Mouse (Mus musculus): ENCODE measurements at regions not wholly inside any gene's neighbourhood (a gene's known extent, or its start where the extent isn't known, plus 50 kb on each side); places are given as distances from the start of the nearest gene placed in this dataset.

DNA sequence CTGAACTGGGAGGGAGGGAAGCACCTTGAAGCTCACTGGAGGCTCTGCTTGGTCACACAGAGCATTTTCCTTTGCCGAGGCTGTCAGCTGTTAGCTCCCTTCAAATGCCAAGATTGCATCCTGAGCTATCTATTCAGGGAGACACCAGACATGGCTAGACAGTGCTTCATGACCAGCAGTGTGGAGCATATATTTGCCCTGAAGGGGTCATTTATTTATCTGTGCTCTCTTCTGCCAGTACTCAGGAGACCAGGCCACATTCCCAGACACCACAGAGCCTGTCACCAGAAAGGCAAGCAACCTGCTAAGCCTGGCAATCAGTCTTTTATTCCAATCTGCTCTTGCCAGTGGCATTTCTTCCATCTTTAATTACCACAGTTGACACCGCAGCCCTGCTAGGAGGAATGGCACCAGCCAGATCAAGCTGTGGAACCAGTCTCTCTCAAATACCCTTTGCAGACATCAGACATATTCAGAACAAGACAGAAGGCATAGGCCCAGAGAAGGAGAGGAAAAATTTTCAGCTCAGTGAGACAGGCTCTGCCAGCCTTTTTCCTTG, 186.6 kb downstream of the AI593442 start:
- no peak for ATAC-seq (ENCODE audit: insufficient read depth, low FRiP score, low TSS enrichment)

DNA sequence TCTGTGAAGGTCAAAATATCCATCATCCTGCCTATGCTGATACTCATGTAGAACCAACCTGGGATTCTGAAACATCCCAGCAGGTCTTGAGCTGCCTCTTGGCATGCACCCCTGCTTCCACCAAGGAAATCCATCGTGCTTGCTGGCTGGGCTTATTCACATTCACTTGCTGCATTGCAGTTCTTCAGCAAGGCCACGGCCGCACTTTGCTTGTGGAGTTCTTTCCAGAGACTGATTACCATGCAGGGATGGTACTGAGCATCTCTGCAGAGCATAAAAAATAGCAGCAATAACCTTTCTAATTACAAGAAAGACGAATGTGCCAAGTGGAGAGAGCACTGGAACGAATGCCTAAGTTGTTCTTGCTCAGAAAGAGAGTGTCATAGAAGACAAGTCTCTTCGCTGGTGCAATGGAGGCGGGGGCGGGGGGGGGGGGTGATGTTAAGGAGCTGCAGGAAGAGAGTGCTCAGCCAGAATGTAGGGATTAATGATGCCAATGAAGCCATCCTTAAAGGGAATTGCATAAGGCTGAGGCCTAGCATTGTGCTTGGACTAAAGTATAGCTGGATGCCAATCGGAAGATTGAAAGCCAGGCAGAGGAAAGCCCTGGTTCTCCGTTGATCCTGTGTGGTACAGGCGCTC, 205.9 kb downstream of the AI593442 start:
- Histone ChIP-seq H3K9me3 (ENCODE audit: control insufficient read depth, low read length) (no peaks in the 10 kb centered on the region), H3K4me2 (ENCODE audit: low read depth) (no peak overlapping the region), H3K27me3 (ENCODE audit: control insufficient read depth, insufficient read depth, low read length) (no peaks in the 10 kb centered on the region), H3K4me3 (ENCODE audit: low read depth, low read length) (no peak overlapping the region), H3K4me1 (ENCODE audit: control insufficient read depth, insufficient read depth, low read length) (no peaks in the 10 kb centered on the region), H3K27ac (ENCODE audit: low read depth, low read length) (no peak overlapping the region), H3K9ac (ENCODE audit: low read length) (no peak overlapping the region), H3K36me3 (ENCODE audit: control insufficient read depth, insufficient read depth, low read length) (no peaks in the 10 kb centered on the region)
- ATAC-seq (ENCODE audit: insufficient read depth, low FRiP score, low TSS enrichment) (no peak), DNase-seq (ENCODE audit: low spot score) (no peak)
- 81% methylated on average over 11 of the region's 11 CpGs for WGBS

More for the DNA sequence above, 186.6 kb downstream of the AI593442 start:
- no peak overlapping the region for H3K4me3 ChIP-seq (ENCODE audit: low read depth, low read length)
- no peaks in the 10 kb centered on the region for H3K9me3 ChIP-seq (ENCODE audit: control insufficient read depth, low read length)
- no peak overlapping the region for H3K27ac ChIP-seq (ENCODE audit: low read depth, low read length)
- 54% methylated on average over 2 of the region's 2 CpGs for WGBS
- no peaks in the 10 kb centered on the region for H3K4me1 ChIP-seq (ENCODE audit: control insufficient read depth, insufficient read depth, low read length)
- no peaks in the 10 kb centered on the region for H3K27me3 ChIP-seq (ENCODE audit: control insufficient read depth, insufficient read depth, low read length)
- H3K4me2 ChIP-seq (ENCODE audit: low read depth): no peak overlapping the region
- H3K9ac ChIP-seq (ENCODE audit: low read length): no peak overlapping the region
- DNase-seq (ENCODE audit: low spot score): no peak
- H3K36me3 ChIP-seq (ENCODE audit: control insufficient read depth, insufficient read depth, low read length): no peaks in the 10 kb centered on the region

DNA sequence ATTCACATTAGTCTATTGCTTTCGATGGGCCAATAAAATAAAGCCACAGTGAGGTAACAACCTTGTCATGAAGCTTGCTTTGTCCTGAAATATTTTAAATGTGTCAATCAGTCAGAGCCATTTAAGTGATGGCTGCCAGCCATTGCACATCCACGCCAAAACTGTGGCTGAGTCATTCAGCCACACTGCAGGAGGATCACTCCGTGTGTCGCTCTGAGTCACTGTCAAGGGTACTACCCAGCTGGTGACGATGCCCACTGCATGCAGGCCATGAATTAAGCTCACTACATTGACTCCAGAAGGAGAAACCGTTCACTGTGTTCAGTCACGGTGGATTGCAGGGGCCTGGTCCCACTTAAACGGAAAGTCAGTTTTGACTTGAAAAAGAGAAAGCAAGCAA, 206.7 kb downstream of the AI593442 start:
- DNase-seq (ENCODE audit: low spot score) (no peak), ATAC-seq (ENCODE audit: insufficient read depth, low FRiP score, low TSS enrichment) (no peak)
- no peak overlapping the region for H3K27ac ChIP-seq (ENCODE audit: low read depth, low read length)
- no peaks in the 10 kb centered on the region for H3K4me1 ChIP-seq (ENCODE audit: control insufficient read depth, insufficient read depth, low read length)
- H3K4me2 ChIP-seq (ENCODE audit: low read depth): no peak overlapping the region
- H3K36me3 ChIP-seq (ENCODE audit: control insufficient read depth, insufficient read depth, low read length): no peaks in the 10 kb centered on the region
- no peaks in the 10 kb centered on the region for H3K27me3 ChIP-seq (ENCODE audit: control insufficient read depth, insufficient read depth, low read length)
- WGBS: 80% methylated on average over 8 of the region's 8 CpGs
- no peaks in the 10 kb centered on the region for H3K9me3 ChIP-seq (ENCODE audit: control insufficient read depth, low read length)
- no peak overlapping the region for H3K9ac ChIP-seq (ENCODE audit: low read length)
- no peak overlapping the region for H3K4me3 ChIP-seq (ENCODE audit: low read depth, low read length)

DNA sequence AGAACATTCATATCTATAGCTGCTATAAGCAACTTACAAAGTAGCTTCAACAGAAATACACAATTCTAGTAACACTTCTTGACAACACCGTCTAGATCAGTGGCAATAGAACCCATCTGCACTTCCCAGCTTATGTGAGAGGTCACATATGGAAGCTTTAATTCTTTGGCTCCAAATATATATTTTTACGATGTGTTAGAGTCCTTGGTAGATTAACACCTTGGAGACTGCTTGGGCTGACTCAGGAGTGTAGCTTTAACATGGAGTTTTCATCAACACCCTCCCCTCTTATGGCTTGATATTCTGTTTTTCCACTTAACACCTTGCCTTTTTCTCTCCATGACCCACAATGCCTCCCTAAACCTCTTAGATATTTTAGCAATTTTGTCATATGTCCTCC, 221.1 kb downstream of the AI593442 start:
- H3K9me3 ChIP-seq (ENCODE audit: control insufficient read depth, low read length): no peaks in the 10 kb centered on the region
- H3K4me2 ChIP-seq (ENCODE audit: low read depth): no peak overlapping the region
- H3K36me3 ChIP-seq (ENCODE audit: control insufficient read depth, insufficient read depth, low read length): no peaks in the 10 kb centered on the region
- H3K27me3 ChIP-seq (ENCODE audit: control insufficient read depth, insufficient read depth, low read length): no peaks in the 10 kb centered on the region
- ATAC-seq (ENCODE audit: insufficient read depth, low FRiP score, low TSS enrichment): no peak
- H3K9ac ChIP-seq (ENCODE audit: low read length): no peak overlapping the region
- 76% methylated on average over 2 of the region's 2 CpGs for WGBS
- H3K4me3 ChIP-seq (ENCODE audit: low read depth, low read length): no peak overlapping the region
- no peak overlapping the region for H3K27ac ChIP-seq (ENCODE audit: low read depth, low read length)
- no peak for DNase-seq (ENCODE audit: low spot score)
- no peaks in the 10 kb centered on the region for H3K4me1 ChIP-seq (ENCODE audit: control insufficient read depth, insufficient read depth, low read length)

DNA sequence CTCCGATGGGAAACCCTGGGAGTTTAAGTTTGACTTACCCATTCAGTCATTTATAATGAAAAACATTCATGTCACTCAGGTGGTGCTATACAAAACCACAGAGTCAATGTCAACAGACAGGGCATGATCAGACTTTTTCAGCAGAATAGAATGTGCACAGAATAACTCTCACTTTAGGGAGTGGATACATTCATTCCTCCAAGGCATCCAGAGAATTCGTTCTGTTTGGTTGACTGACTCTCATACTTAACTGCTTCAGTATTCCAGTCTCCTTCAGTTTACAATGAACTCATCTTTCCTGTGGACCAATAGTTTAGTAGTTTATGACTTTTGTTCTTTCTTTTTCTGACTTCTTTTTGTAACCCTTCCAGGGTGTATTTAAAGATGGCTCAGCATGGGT, 225.1 kb downstream of the AI593442 start:
- no peaks in the 10 kb centered on the region for H3K27me3 ChIP-seq (ENCODE audit: control insufficient read depth, insufficient read depth, low read length)
- H3K27ac ChIP-seq (ENCODE audit: low read depth, low read length): no peak overlapping the region
- no peak overlapping the region for H3K9ac ChIP-seq (ENCODE audit: low read length)
- H3K9me3 ChIP-seq (ENCODE audit: control insufficient read depth, low read length): no peaks in the 10 kb centered on the region
- no peak overlapping the region for H3K4me2 ChIP-seq (ENCODE audit: low read depth)
- H3K4me1 ChIP-seq (ENCODE audit: control insufficient read depth, insufficient read depth, low read length): no peaks in the 10 kb centered on the region
- no peak overlapping the region for H3K4me3 ChIP-seq (ENCODE audit: low read depth, low read length)
- H3K36me3 ChIP-seq (ENCODE audit: control insufficient read depth, insufficient read depth, low read length): no peaks in the 10 kb centered on the region
- WGBS: 89% methylated on average over 2 of the region's 2 CpGs
- ATAC-seq (ENCODE audit: insufficient read depth, low FRiP score, low TSS enrichment) (no peak), DNase-seq (ENCODE audit: low spot score) (no peak)

DNA sequence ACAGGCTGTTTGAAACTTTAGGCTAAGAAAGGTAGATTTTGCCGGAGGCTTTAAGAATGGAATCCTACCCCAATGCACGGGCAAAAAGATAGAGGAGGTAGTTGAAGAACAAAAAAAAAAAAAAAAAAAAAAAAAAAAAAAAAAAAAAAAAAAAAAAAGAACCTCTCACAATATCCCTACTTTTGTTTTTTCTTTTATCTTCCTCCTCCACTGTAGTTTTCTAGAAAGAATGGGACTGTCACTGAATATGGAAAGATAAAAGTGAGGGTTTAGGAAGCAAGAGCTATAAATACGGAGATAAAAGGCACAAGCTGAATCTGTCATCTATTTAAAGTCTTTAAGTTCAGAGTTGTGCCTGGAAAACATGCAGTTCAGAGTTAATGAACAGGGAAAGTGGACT, 227.8 kb downstream of the AI593442 start:
- Histone ChIP-seq H3K36me3 (ENCODE audit: control insufficient read depth, insufficient read depth, low read length) (no peaks in the 10 kb centered on the region), H3K4me3 (ENCODE audit: low read depth, low read length) (no peak overlapping the region), H3K9me3 (ENCODE audit: control insufficient read depth, low read length) (no peaks in the 10 kb centered on the region), H3K27me3 (ENCODE audit: control insufficient read depth, insufficient read depth, low read length) (no peaks in the 10 kb centered on the region), H3K9ac (ENCODE audit: low read length) (no peak overlapping the region), H3K4me1 (ENCODE audit: control insufficient read depth, insufficient read depth, low read length) (no peaks in the 10 kb centered on the region), H3K4me2 (ENCODE audit: low read depth) (no peak overlapping the region), H3K27ac (ENCODE audit: low read depth, low read length) (no peak overlapping the region)
- DNase-seq (ENCODE audit: low spot score) (no peak), ATAC-seq (ENCODE audit: insufficient read depth, low FRiP score, low TSS enrichment) (no peak)
- 85% methylated on average over 3 of the region's 3 CpGs for WGBS

DNA sequence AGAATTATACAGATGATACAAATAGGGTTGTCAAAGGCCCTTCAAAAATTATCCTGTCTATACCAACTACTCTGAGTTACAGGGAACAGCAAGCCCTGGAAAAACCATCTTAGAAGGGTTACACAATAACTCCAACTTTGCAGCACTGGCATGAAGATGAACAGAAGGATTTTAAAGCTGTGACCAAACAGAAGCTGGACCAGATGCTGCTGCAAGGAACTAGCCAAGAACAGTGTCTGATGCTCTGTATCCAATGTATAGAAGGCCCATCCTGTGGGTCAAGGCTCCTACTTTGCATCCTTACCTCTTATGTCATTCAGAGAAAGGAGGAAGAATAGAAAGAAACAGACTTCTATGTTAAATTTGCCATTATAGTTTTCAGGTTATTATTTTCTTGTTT, 231.3 kb downstream of the AI593442 start:
- Histone ChIP-seq H3K36me3 (ENCODE audit: control insufficient read depth, insufficient read depth, low read length) (no peaks in the 10 kb centered on the region), H3K4me2 (ENCODE audit: low read depth) (no peak overlapping the region), H3K27ac (ENCODE audit: low read depth, low read length) (no peak overlapping the region), H3K4me3 (ENCODE audit: low read depth, low read length) (no peak overlapping the region), H3K27me3 (ENCODE audit: control insufficient read depth, insufficient read depth, low read length) (no peaks in the 10 kb centered on the region), H3K9ac (ENCODE audit: low read length) (no peak overlapping the region), H3K9me3 (ENCODE audit: control insufficient read depth, low read length) (no peaks in the 10 kb centered on the region), H3K4me1 (ENCODE audit: control insufficient read depth, insufficient read depth, low read length) (no peaks in the 10 kb centered on the region)
- DNase-seq (ENCODE audit: low spot score): no peak
- ATAC-seq (ENCODE audit: insufficient read depth, low FRiP score, low TSS enrichment): no peak

DNA sequence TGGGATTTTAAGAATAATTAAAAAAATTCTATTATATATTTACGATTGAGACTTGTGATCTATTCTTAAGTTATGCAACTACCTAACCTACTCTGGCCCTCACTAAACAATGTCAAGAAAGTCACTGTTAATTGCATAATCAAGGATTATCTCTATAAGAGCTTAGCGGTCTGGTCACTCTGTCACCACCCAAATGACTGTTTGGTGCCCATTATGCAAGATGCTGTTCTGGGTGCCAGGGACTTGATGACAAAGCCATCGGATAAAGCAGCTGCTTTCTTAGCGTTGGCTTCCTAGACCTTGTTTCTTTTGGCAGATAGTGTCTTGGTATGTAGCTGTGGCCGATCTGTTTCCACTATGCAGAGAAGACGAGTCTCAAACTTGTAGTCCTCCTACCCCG, 236.4 kb downstream of the AI593442 start:
- no peak overlapping the region for H3K4me3 ChIP-seq (ENCODE audit: low read depth, low read length)
- no peaks in the 10 kb centered on the region for H3K36me3 ChIP-seq (ENCODE audit: control insufficient read depth, insufficient read depth, low read length)
- H3K4me2 ChIP-seq (ENCODE audit: low read depth): no peak overlapping the region
- DNase-seq (ENCODE audit: low spot score) (no peak), ATAC-seq (ENCODE audit: insufficient read depth, low FRiP score, low TSS enrichment) (no peak)
- 91% methylated on average over 7 of the region's 7 CpGs for WGBS
- H3K9ac ChIP-seq (ENCODE audit: low read length): no peak overlapping the region
- H3K27me3 ChIP-seq (ENCODE audit: control insufficient read depth, insufficient read depth, low read length): no peaks in the 10 kb centered on the region
- H3K27ac ChIP-seq (ENCODE audit: low read depth, low read length): no peak overlapping the region
- no peaks in the 10 kb centered on the region for H3K4me1 ChIP-seq (ENCODE audit: control insufficient read depth, insufficient read depth, low read length)
- no peaks in the 10 kb centered on the region for H3K9me3 ChIP-seq (ENCODE audit: control insufficient read depth, low read length)

DNA sequence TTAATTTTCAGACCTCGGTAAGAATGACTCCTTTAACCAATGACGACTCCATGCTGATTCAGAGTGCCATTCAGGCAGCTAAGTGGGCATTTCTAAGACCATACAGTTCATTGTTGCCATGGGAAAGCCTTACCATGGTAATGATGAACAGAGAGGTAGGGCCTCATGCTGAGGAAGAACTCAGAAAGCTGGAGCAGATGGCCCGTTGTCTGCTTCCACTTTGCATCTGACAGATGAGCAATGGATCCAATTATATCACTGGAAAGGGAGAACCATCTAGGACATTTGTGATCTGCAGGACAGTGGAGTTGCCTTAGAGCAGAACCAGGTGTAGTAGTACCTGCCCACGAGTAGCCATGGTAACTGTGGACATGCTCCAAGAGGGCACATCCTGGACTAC, 245.4 kb downstream of the AI593442 start:
- ATAC-seq (ENCODE audit: insufficient read depth, low FRiP score, low TSS enrichment) (no peak), DNase-seq (ENCODE audit: low spot score) (no peak)
- no peaks in the 10 kb centered on the region for H3K4me1 ChIP-seq (ENCODE audit: control insufficient read depth, insufficient read depth, low read length)
- no peak overlapping the region for H3K9ac ChIP-seq (ENCODE audit: low read length)
- H3K4me2 ChIP-seq (ENCODE audit: low read depth): no peak overlapping the region
- H3K36me3 ChIP-seq (ENCODE audit: control insufficient read depth, insufficient read depth, low read length): no peaks in the 10 kb centered on the region
- H3K27me3 ChIP-seq (ENCODE audit: control insufficient read depth, insufficient read depth, low read length): no peaks in the 10 kb centered on the region
- H3K9me3 ChIP-seq (ENCODE audit: control insufficient read depth, low read length): no peaks in the 10 kb centered on the region
- no peak overlapping the region for H3K4me3 ChIP-seq (ENCODE audit: low read depth, low read length)
- 70% methylated on average over 4 of the region's 4 CpGs for WGBS
- H3K27ac ChIP-seq (ENCODE audit: low read depth, low read length): no peak overlapping the region
